Mouse (Mus musculus): Measurements from ENCODE around the gene Pkp3.

Gene Pkp3

GRCm38 (mm10) chr7:141049326-141049725, 28.7 kb upstream of the Pkp3 start:
- no peak for TF ChIP-seq GATA4 (IDR thresholded peaks at IDR 0.05; ENCODE audit: insufficient replicate concordance, low read length)

- peak; percentile 15; the same call in 1 of the 2 replicates for TF ChIP-seq GATA4 (IDR thresholded peaks at IDR 0.05; ENCODE audit: insufficient replicate concordance, low read length)
These were observed 26.8 kb upstream of the Pkp3 start for GRCm38 (mm10) chr7:141051060-141051685.

GRCm38 (mm10) chr7:141052016-141052415, 26.0 kb upstream of the Pkp3 start:
- no peak for TF ChIP-seq GATA4 (IDR thresholded peaks at IDR 0.05; ENCODE audit: insufficient replicate concordance, low read length)

GRCm38 (mm10) chr7:141052421-141052820, 25.6 kb upstream of the Pkp3 start:
- no peak for TF ChIP-seq GATA4 (IDR thresholded peaks at IDR 0.05; ENCODE audit: insufficient replicate concordance, low read length)

- no peak for TF ChIP-seq GATA4 (IDR thresholded peaks at IDR 0.05; ENCODE audit: insufficient replicate concordance, low read length)
These were observed 22.2 kb upstream of the Pkp3 start for GRCm38 (mm10) chr7:141055785-141056184.

- no peak for TF ChIP-seq GATA4 (IDR thresholded peaks at IDR 0.05; ENCODE audit: insufficient replicate concordance, low read length)
These were observed 21.0 kb upstream of the Pkp3 start for GRCm38 (mm10) chr7:141056976-141057375.

GRCm38 (mm10) chr7:141057541-141057940, 20.5 kb upstream of the Pkp3 start:
- TF ChIP-seq GATA4 (IDR thresholded peaks at IDR 0.05; ENCODE audit: insufficient replicate concordance, low read length), result no peak

GRCm38 (mm10) chr7:141058601-141059341, 19.2 kb upstream of the Pkp3 start:
- no peak for TF ChIP-seq GATA4 (IDR thresholded peaks at IDR 0.05; ENCODE audit: insufficient replicate concordance, low read length)

- TF ChIP-seq GATA4 (IDR thresholded peaks at IDR 0.05; ENCODE audit: insufficient replicate concordance, low read length), result no peak
These were observed 18.1 kb upstream of the Pkp3 start for GRCm38 (mm10) chr7:141059929-141060328.

GRCm38 (mm10) chr7:141060426-141061242, 17.4 kb upstream of the Pkp3 start, which contains the start of gene B4galnt4:
B4galnt4 (plus strand) TSS chr7:141061104.
- TF ChIP-seq GATA4 (IDR thresholded peaks at IDR 0.05; ENCODE audit: insufficient replicate concordance, low read length), result no peak

GRCm38 (mm10) chr7:141061269-141061692, 16.7 kb upstream of the Pkp3 start:
- TF ChIP-seq GATA4 (IDR thresholded peaks at IDR 0.05; ENCODE audit: insufficient replicate concordance, low read length), result no peak

- no peak for TF ChIP-seq GATA4 (IDR thresholded peaks at IDR 0.05; ENCODE audit: insufficient replicate concordance, low read length)
These were observed 15.5 kb upstream of the Pkp3 start for GRCm38 (mm10) chr7:141062525-141062924.

GRCm38 (mm10) chr7:141063353-141063752, 14.7 kb upstream of the Pkp3 start:
- TF ChIP-seq GATA4 (IDR thresholded peaks at IDR 0.05; ENCODE audit: insufficient replicate concordance, low read length), result no peak

- TF ChIP-seq GATA4 (IDR thresholded peaks at IDR 0.05; ENCODE audit: insufficient replicate concordance, low read length), result no peak
These were observed 13.8 kb upstream of the Pkp3 start for GRCm38 (mm10) chr7:141064175-141064574.

GRCm38 (mm10) chr7:141064576-141064975, 13.4 kb upstream of the Pkp3 start:
- TF ChIP-seq GATA4 (IDR thresholded peaks at IDR 0.05; ENCODE audit: insufficient replicate concordance, low read length), result no peak

GRCm38 (mm10) chr7:141068351-141068750, 9.7 kb upstream of the Pkp3 start:
- no peak for TF ChIP-seq GATA4 (IDR thresholded peaks at IDR 0.05; ENCODE audit: insufficient replicate concordance, low read length)
